Mouse (Mus musculus) forebrain, postnatal 0 days (tissue): ENCODE results near the gene Gm11756. TPM values are rescaled to one million over a fixed set of nuclear protein-coding genes. Genes with fewer than 3 reads are reported as not detected.
"Not testable (repeated sequence)": the region's sequence is repeated elsewhere in the genome, so short reads cannot be mapped to it uniquely, and the experiment has no call there.

Experiments used
- ATAC-seq: fragments of 200-750 bp; cut with Nextera tagmentation; 2 replicates; pipeline ENCODE4 v1.8.0; 2017; ENCODE audit warnings: mild to moderate bottlenecking, moderate library complexity
- DNase-seq: peaks from one replicate; pipeline ENCODE4 v3.0.0-alpha.2; 2015
- H3K27ac ChIP-seq: fragments of 300-500 bp; sonication (generic); 2 replicates; pipeline ENCODE4 v1.5.1; 2014; ENCODE audit warnings: low read depth, mild to moderate bottlenecking, antibody characterized with exemption, low read length, moderate library complexity, mixed read lengths
- H3K27me3 ChIP-seq: fragments of 300-500 bp; sonication (generic); 2 replicates; pipeline ENCODE4 v1.6.1; 2014; ENCODE audit warnings: mild to moderate bottlenecking, low read length, mixed read lengths; ENCODE audit not compliant: insufficient read depth
- H3K36me3 ChIP-seq: fragments of 300-500 bp; sonication (generic); 2 replicates; pipeline ENCODE4 v1.6.1; 2014; ENCODE audit warnings: mild to moderate bottlenecking, moderate library complexity; ENCODE audit not compliant: insufficient read depth
- H3K4me1 ChIP-seq: fragments of 300-500 bp; sonication (generic); 2 replicates; pipeline ENCODE4 v1.6.1; 2014; ENCODE audit warnings: antibody characterized with exemption; ENCODE audit not compliant: insufficient read depth
- H3K4me2 ChIP-seq: fragments of 300-500 bp; sonication (generic); 2 replicates; pipeline ENCODE4 v1.6.1; 2014; ENCODE audit warnings: low read depth, mild to moderate bottlenecking, moderate library complexity
- H3K4me3 ChIP-seq: fragments of 300-500 bp; sonication (generic); 2 replicates; pipeline ENCODE4 v1.5.1; 2014; ENCODE audit warnings: low read depth, low read length, mixed read lengths
- H3K9ac ChIP-seq: fragments of 300-500 bp; sonication (generic); 2 replicates; pipeline ENCODE4 v1.6.1; 2014; ENCODE audit warnings: mild to moderate bottlenecking
- H3K9me3 ChIP-seq: fragments of 300-500 bp; sonication (generic); 2 replicates; pipeline ENCODE4 v1.6.1; 2016; ENCODE audit warnings: low read length
- CTCF ChIP-seq: sonication (generic); IDR thresholded peaks from 2 replicates; pipeline ENCODE4 v1.5.1; 2016; ENCODE audit warnings: antibody characterized with exemption, control low read depth, low read depth
- whole genome bisulfite sequencing: fragments of 180-500 bp; shearing (Covaris S2); extraction: QIAGEN DNeasy Blood & Tissue Kit; methylation state at CpG from one replicate; pipeline ENCODE4 v1.1.7; 2014; 5-methylcytosine and 5-hydroxymethylcytosine counted together
- polyA plus RNA-seq: library from polyadenylated mRNA; unstranded; fragments of >200 nt; fragmentation: Nextera tagmentation; extraction: Ambion mirVana; gene quantifications from 2 replicates; pipeline ENCODE4 v1.2.1, GENCODE M21; 2015
- total RNA-seq: library from RNA; depleted of rRNA; stranded (reverse); fragments of >200 nt; gene quantifications from 2 replicates; pipeline ENCODE4 v1.2.3, GENCODE M21; 2014; rRNA removed

Gene Gm11756
- total RNA-seq (not detected in 2 replicates), polyA plus RNA-seq (not detected in 2 replicates)

GRCm38 (mm10) chr4:73920660-73921059 is at the start of gene Gm11756:
TSS of gene Gm11756 (minus strand) at chr4:73920760.
- WGBS, result 85% methylated on average over 6 of the region's 6 CpGs
- H3K9ac ChIP-seq, H3K27ac ChIP-seq, H3K4me2 ChIP-seq, H3K4me3 ChIP-seq, H3K36me3 ChIP-seq, DNase-seq, H3K4me1 ChIP-seq, H3K27me3 ChIP-seq, ATAC-seq, H3K9me3 ChIP-seq: not testable (repeated sequence)

GRCm38 (mm10) chr4:73950375-73950896 is 29.9 kb upstream of the Gm11756 start, which contains the start of gene 2310002L09Rik:
TSS of gene 2310002L09Rik (minus strand) at chr4:73950846.
- Histone ChIP-seq H3K27me3 (no peaks in the 10 kb centered on the region), H3K9ac (no peak within 1 kb of the TSS), H3K27ac (no peak within 1 kb of the TSS), H3K9me3 (no peaks in the 10 kb centered on the region), H3K4me3 (no peak within 1 kb of the TSS), H3K4me1 (no peaks in the 10 kb centered on the region), H3K4me2 (no peak within 1 kb of the TSS), H3K36me3 (no peaks in the 10 kb centered on the region)
- WGBS, result 83% methylated on average over 8 of the region's 8 CpGs
- TF ChIP-seq CTCF, result no peak
- ATAC-seq, result no peak
- no peak for DNase-seq

- H3K4me3 ChIP-seq, H3K27ac ChIP-seq, H3K9ac ChIP-seq, H3K4me1 ChIP-seq, H3K36me3 ChIP-seq, H3K27me3 ChIP-seq, ATAC-seq, H3K9me3 ChIP-seq, DNase-seq, H3K4me2 ChIP-seq: not testable (repeated sequence)
- no CpG with 5 or more reads among the region's 4 CpGs for WGBS
Measured at GRCm38 (mm10) chr4:73905853-73906252, 14.7 kb downstream of the Gm11756 start, which contains the start of gene Gm13871. TSS of gene Gm13871 (minus strand) at chr4:73905953.

- H3K4me2 ChIP-seq, H3K4me3 ChIP-seq, H3K9me3 ChIP-seq, H3K36me3 ChIP-seq, DNase-seq, ATAC-seq, H3K9ac ChIP-seq, H3K27me3 ChIP-seq, H3K4me1 ChIP-seq, H3K27ac ChIP-seq: not testable (repeated sequence)
- WGBS, result no CpG with 5 or more reads among the region's 4 CpGs
Measured at GRCm38 (mm10) chr4:73891012-73891411, 29.5 kb downstream of the Gm11756 start, which contains the start of gene Gm11757. TSS of gene Gm11757 (minus strand) at chr4:73891112.

DNA sequence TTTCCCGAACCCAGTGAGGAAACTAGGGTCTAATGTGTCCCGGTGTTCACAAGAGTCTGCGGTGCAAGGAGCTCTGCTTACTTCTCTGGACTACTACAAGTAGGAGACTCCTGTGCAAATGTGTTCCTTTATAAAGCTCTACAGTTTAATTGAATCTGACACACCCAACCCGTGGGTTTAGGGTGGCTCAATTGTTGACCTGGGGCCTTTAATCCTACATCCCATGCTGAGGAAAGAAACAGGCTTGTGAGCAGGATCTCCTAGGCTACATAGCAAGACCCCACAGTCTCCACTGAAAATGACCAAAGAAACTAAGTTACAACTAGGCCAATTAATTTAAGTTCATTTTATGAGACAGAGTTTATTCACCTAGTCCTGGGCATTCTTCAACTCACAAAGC is 44.4 kb downstream of the Gm11756 start, which contains the start of gene Gm11758:
Gene Gm11758 (minus strand): TSS at position 101 of the 400 bp plus-strand sequence.
- not testable (repeated sequence) for H3K27me3 ChIP-seq, DNase-seq, H3K9ac ChIP-seq, H3K9me3 ChIP-seq, ATAC-seq, H3K36me3 ChIP-seq, H3K4me3 ChIP-seq, H3K4me1 ChIP-seq, H3K27ac ChIP-seq, H3K4me2 ChIP-seq
- no CpG with 5 or more reads among the region's 4 CpGs for WGBS

Other genes starting within 250 kb of the Gm11756 start
- gene Gm428, start 237.2 kb downstream of the Gm11756 start, total RNA-seq, result not detected in 2 replicates
- not detected in 2 replicates for gene Gm428, start 237.2 kb downstream of the Gm11756 start, polyA plus RNA-seq
- gene Rasef, start 129.8 kb downstream of the Gm11756 start, total RNA-seq, result 1.1 and 1.2 TPM in 2 replicates
- gene Rasef, start 129.8 kb downstream of the Gm11756 start, polyA plus RNA-seq, result 0.18 and 0.24 TPM in 2 replicates
- not detected in 2 replicates for gene Gm11758, start 44.5 kb downstream of the Gm11756 start, total RNA-seq
- gene Gm11758, start 44.5 kb downstream of the Gm11756 start, polyA plus RNA-seq, result not detected in 2 replicates
- not detected in 2 replicates for gene Gm11757, start 29.6 kb downstream of the Gm11756 start, total RNA-seq
- gene Gm11757, start 29.6 kb downstream of the Gm11756 start, polyA plus RNA-seq, result not detected in 2 replicates
- not detected in 2 replicates for gene Gm13871, start 14.8 kb downstream of the Gm11756 start, total RNA-seq
- not detected in 2 replicates for gene Gm13871, start 14.8 kb downstream of the Gm11756 start, polyA plus RNA-seq
- gene 2310002L09Rik, start 30.1 kb upstream of the Gm11756 start, total RNA-seq, result not detected in 2 replicates
- not detected in 2 replicates for gene 2310002L09Rik, start 30.1 kb upstream of the Gm11756 start, polyA plus RNA-seq
- gene Frmd3, start 92.7 kb upstream of the Gm11756 start, total RNA-seq, result 28.1 and 32.9 TPM in 2 replicates
- gene Frmd3, start 92.7 kb upstream of the Gm11756 start, polyA plus RNA-seq, result 20.4 and 29.7 TPM in 2 replicates